Mouse (Mus musculus) CH12.LX (cell line): ENCODE measurements around the gene Cd8b1. TPM values are rescaled to one million over a fixed set of nuclear protein-coding genes. Genes with fewer than 3 reads are reported as not detected.
A peak's percentile ranks its signal among the peaks of the same experiment; 100 is the strongest.

ENCODE experiments used
- DNase-seq: peaks from one replicate; pipeline ENCODE4 v3.0.0-alpha.2; 2013; ENCODE audit errors: extremely low read depth
- H3K27ac ChIP-seq: 2 replicates; pipeline ENCODE4 v1.5.1; 2012; ENCODE audit warnings: low read depth, mild to moderate bottlenecking, control low read depth, moderate library complexity; ENCODE audit not compliant: insufficient read depth
- H3K27me3 ChIP-seq: replicated peaks from 2 replicates; pipeline ENCODE3; 2012; ENCODE audit warnings: inconsistent platforms
- H3K36me3 ChIP-seq, 2 experiments: replicated peaks in 1 of 2; 2 replicates each; pipeline versions ENCODE3 to v1.6.1; 2012; ENCODE audit warnings: inconsistent platforms in 1 of 2, low read length in 1 of 2, mild to moderate bottlenecking in 1 of 2, mixed read lengths in 1 of 2, moderate library complexity in 1 of 2; ENCODE audit not compliant: control insufficient read depth in 1 of 2, insufficient read depth in 1 of 2
- H3K4me1 ChIP-seq, 2 experiments: 2 replicates each; pipeline ENCODE4 v1.6.1; 2012; ENCODE audit warnings: inconsistent platforms in 1 of 2, moderate library complexity in 1 of 2; ENCODE audit not compliant: insufficient read depth in 2 of 2, control insufficient read depth in 1 of 2
- H3K4me2 ChIP-seq: 2 replicates; pipeline ENCODE4 v1.6.1; 2012; ENCODE audit warnings: low read depth, mild to moderate bottlenecking, control low read depth; ENCODE audit not compliant: poor library complexity, insufficient read depth, severe bottlenecking
- H3K4me3 ChIP-seq, 3 experiments: fragments of 150-350 bp in 1 of 3; sonication (generic) in 1 of 3; replicated peaks in 1 of 3; 2 replicates each; pipeline versions ENCODE3 to v1.5.1; 2011 to 2012; ENCODE audit warnings: low read depth in 2 of 3, low read length in 2 of 3, mild to moderate bottlenecking in 2 of 3, moderate library complexity in 2 of 3, control low read depth in 1 of 3, improper control_type of control experiment in 1 of 3, inconsistent platforms in 1 of 3, mixed read lengths in 1 of 3; ENCODE audit not compliant: poor library complexity in 1 of 3
- H3K79me2 ChIP-seq: replicated peaks from 2 replicates; pipeline ENCODE4 v1.6.1; 2012; ENCODE audit warnings: mild to moderate bottlenecking, moderate library complexity; ENCODE audit not compliant: control insufficient read depth, poor library complexity, insufficient read depth, severe bottlenecking; ENCODE audit errors: extremely low read depth
- H3K9ac ChIP-seq: 2 replicates; pipeline ENCODE4 v1.6.1; 2012; ENCODE audit warnings: low read depth, mild to moderate bottlenecking, control low read depth, moderate library complexity; ENCODE audit not compliant: insufficient read depth
- H3K9me3 ChIP-seq: replicated peaks from 2 replicates; pipeline ENCODE3; 2012; ENCODE audit warnings: low read length, inconsistent platforms, mixed read lengths
- BHLHE40 ChIP-seq: IDR thresholded peaks from 2 replicates; pipeline ENCODE4 v1.6.1; 2011; ENCODE audit warnings: mild to moderate bottlenecking, low read depth, low read length, improper control_type of control experiment
- CTCF ChIP-seq, 2 experiments: IDR thresholded peaks in 1 of 2; conservative IDR thresholded peaks in 1 of 2; 2 replicates each; pipeline ENCODE4 v1.5.1; 2011 to 2012; ENCODE audit warnings: low read depth in 2 of 2, low read length in 2 of 2, improper control_type of control experiment in 1 of 2, inconsistent platforms in 1 of 2, mild to moderate bottlenecking in 1 of 2, moderate library complexity in 1 of 2
- GABPA ChIP-seq: IDR thresholded peaks from 2 replicates; pipeline ENCODE4 v1.6.1; 2012; ENCODE audit warnings: low read depth, low read length, improper control_type of control experiment, inconsistent platforms; ENCODE audit not compliant: insufficient replicate concordance
- NRF1 ChIP-seq: IDR thresholded peaks from 2 replicates; pipeline ENCODE4 v1.6.1; 2014; ENCODE audit warnings: low read depth, mild to moderate bottlenecking, inconsistent platforms, low read length, improper control_type of control experiment, moderate library complexity
- RAD21 ChIP-seq: IDR thresholded peaks from 2 replicates; pipeline ENCODE4 v1.6.1; 2011; ENCODE audit warnings: low read depth, mild to moderate bottlenecking, low read length, improper control_type of control experiment, moderate library complexity
- SMC3 ChIP-seq: IDR thresholded peaks from 2 replicates; pipeline ENCODE4 v1.6.1; 2011; ENCODE audit warnings: low read depth, low read length, improper control_type of control experiment
- TBP ChIP-seq: conservative IDR thresholded peaks from 2 replicates; pipeline ENCODE4 v1.6.1; 2011; ENCODE audit warnings: low read depth, low read length, improper control_type of control experiment
- TCF12 ChIP-seq: IDR thresholded peaks from 2 replicates; pipeline ENCODE4 v1.6.1; 2014; ENCODE audit warnings: low read depth, mild to moderate bottlenecking, inconsistent platforms, low read length, improper control_type of control experiment
- ZMIZ1 ChIP-seq: IDR thresholded peaks from 2 replicates; pipeline ENCODE4 v1.6.1; 2012; ENCODE audit warnings: low read depth, mild to moderate bottlenecking, inconsistent platforms, low read length, improper control_type of control experiment
- dilution Hi-C: fragments of 300-500 bp; cut with MboI; formaldehyde crosslinking; loops from 2 replicates; pipeline ENCODE4 v1.14.3; 2020; ENCODE audit warnings: low sequenced_read_pairs; ENCODE audit not compliant: extremely low pct_unique_long_range_greater_than_20kb, extremely low pct_ligation_motif_present
- in situ Hi-C: fragments of 300-500 bp; cut with MboI; formaldehyde crosslinking; loops from 3 replicates; pipeline ENCODE4 v1.14.3; 2019; ENCODE audit warnings: low sequenced_read_pairs, low pct_ligation_motif_present, low pct_unique_long_range_greater_than_20kb, mixed read lengths
- polyA plus RNA-seq: library from polyadenylated mRNA; unstranded; fragments of >175 nt; gene quantifications from 2 replicates; pipeline ENCODE4 v1.2.1, GENCODE M21; 2012; ENCODE audit warnings: low read depth; ENCODE audit not compliant: insufficient read length
- total RNA-seq, 2 experiments: library from RNA; depleted of rRNA; stranded (reverse); fragments of 300-350 nt in 1 of 2; fragments of >200 nt in 1 of 2; gene quantifications; 2 replicates each; pipeline ENCODE4 v1.2.3; 2012 to 2014

The Cd8b1 gene
- total and polyA plus RNA-seq, 3 experiments, result 0.25 to 0.51 (median 0.30) TPM

DNA sequence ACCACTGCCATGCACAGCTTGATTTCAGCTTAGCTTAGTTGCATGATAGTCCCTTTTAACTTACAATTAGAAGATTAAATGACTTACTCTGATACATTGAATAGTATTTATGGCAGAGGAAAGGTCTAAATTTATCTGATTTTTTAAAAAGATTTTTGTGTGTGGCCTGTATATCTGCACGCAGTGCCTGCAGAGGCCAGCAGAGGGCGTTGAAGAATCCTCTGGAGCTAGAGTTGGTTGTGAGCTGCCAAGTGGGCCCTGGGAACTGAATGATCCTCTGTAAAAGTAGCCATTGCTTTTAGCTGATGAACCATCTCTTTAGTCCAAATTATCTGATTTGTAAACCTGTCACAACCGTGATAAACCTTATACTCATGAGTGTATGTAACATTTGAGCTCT lies 23.8 kb upstream of the Cd8b1 start:
- DNase-seq, result peak; percentile 62
- in situ Hi-C loops (loop anchor here (5.0 to 25.0 kb wide), 2 partner anchors 136 to 514 kb away; no protein-coding TSS in a partner anchor), dilution Hi-C loops (no loop called here)

DNA sequence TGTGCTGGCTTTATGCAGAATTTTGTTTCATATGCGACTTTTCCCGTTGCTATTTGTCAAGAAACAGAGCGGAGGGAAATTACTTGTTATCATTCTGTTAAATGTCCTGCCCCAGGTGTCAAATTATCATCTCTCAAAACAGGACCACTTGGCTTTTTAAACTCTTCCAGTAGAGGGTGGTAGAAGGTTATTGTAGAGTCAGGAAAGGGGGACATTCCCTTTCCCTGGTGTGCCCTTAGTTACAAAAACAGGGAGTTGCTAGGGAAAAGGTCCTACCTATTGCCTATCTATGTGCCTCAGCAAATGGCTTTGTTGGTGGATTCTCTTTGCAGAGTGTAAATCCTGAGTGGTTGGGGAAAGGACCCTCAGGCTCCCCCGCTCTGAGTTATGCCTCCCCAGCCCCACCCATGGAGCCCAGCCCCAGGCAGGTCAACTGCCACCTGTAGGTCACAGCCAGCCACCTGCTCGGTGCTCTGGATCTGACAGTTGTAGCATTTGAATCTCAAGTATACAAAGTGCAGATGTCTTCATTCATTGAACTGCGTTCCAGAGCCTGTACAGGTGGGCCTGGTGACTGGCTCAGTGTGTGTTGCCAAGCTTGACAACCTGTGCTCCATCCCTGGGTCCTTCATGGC lies 20.4 kb upstream of the Cd8b1 start:
- in situ Hi-C loops, result loop anchor here (5.0 kb wide), 1 partner anchor 100 kb away; no protein-coding TSS in a partner anchor
- H3K36me3 ChIP-seq, result no peaks in the 10 kb centered on the region
- dilution Hi-C loops, result no loop called here
- H3K27ac ChIP-seq, result no peak overlapping the region
- H3K9me3 ChIP-seq, result no peaks in the 10 kb centered on the region
- H3K79me2 ChIP-seq, result no peaks in the 10 kb centered on the region
- no peak for DNase-seq
- H3K4me2 ChIP-seq, result no peak overlapping the region
- no peak overlapping the region for H3K9ac ChIP-seq
- H3K27me3 ChIP-seq, result no peaks in the 10 kb centered on the region
- peak; percentile 61 for TF ChIP-seq RAD21
- peak in 1 of 2 experiments; percentile 58; a peak in 2 of 4 replicates for TF ChIP-seq CTCF (conservative IDR thresholded peaks at IDR 0.05 in 1 of 2, IDR thresholded peaks at IDR 0.05 in 1 of 2; ENCODE audit: low read depth in 2 of 2, low read length in 2 of 2)
- TF ChIP-seq GABPA, result no peak
- no peak for TF ChIP-seq ZMIZ1
- TF ChIP-seq TCF12, result no peak
- peak; percentile 54 for TF ChIP-seq SMC3
- TF ChIP-seq, all 38 proteins: peak for 3
- no peak overlapping the region for H3K4me3 ChIP-seq
- H3K4me1 ChIP-seq, result no peaks in the 10 kb centered on the region

More for the DNA sequence above, 23.8 kb upstream of the Cd8b1 start:
- Histone ChIP-seq H3K27ac (no peak overlapping the region), H3K27me3 (no peaks in the 10 kb centered on the region), H3K9ac (no peak overlapping the region), H3K4me3 (no peak overlapping the region), H3K4me1 (no peaks in the 10 kb centered on the region; a peak in 1 of 4 replicates), H3K4me2 (no peak overlapping the region), H3K79me2 (no peaks in the 10 kb centered on the region), H3K9me3 (no peaks in the 10 kb centered on the region), H3K36me3 (no peaks in the 10 kb centered on the region)
- TF ChIP-seq RAD21 (peak; percentile 59), SMC3 (peak; percentile 82), CTCF (conservative IDR thresholded peaks at IDR 0.05 in 1 of 2, IDR thresholded peaks at IDR 0.05 in 1 of 2; ENCODE audit: low read depth in 2 of 2, low read length in 2 of 2) (peak; percentile 79), ZMIZ1 (no peak), NRF1 (no peak)

DNA sequence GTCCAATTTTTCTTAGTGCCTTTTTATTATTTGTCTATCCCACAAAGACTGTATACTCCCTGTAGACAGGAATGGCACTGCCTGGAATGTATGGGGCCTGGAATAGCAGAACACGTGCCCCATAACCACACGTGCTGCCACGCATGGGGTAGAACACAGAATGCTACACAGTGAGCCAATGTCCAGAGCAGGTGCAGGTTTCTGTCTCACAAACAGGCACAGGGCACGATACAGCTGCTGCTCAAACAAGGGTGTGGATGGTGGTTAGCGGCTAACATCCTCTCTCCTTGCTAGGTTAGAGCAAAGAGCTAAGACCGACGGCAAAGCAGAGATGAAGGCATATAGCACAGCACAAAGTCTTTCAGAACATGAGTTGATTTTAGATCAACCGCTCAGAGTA lies 15.1 kb upstream of the Cd8b1 start:
- Histone ChIP-seq H3K9ac (no peak overlapping the region), H3K9me3 (no peaks in the 10 kb centered on the region), H3K4me2 (no peak overlapping the region), H3K79me2 (no peaks in the 10 kb centered on the region), H3K27ac (no peak overlapping the region), H3K4me3 (no peak overlapping the region), H3K36me3 (no peaks in the 10 kb centered on the region), H3K27me3 (no peaks in the 10 kb centered on the region), H3K4me1 (no peaks in the 10 kb centered on the region)
- in situ Hi-C loops, result no loop called here
- dilution Hi-C loops, result no loop called here
- TF ChIP-seq BHLHE40 (peak; percentile 63), TBP (no peak)
- no peak for DNase-seq
